Mouse (Mus musculus) ovary, postnatal 14 days (tissue): ENCODE measurements around the gene Slc3a2.

Experiments used
- DNase-seq: peaks from one replicate; pipeline ENCODE4 v3.0.0; 2022; ENCODE audit warnings: low spot score

Gene Slc3a2

DNA sequence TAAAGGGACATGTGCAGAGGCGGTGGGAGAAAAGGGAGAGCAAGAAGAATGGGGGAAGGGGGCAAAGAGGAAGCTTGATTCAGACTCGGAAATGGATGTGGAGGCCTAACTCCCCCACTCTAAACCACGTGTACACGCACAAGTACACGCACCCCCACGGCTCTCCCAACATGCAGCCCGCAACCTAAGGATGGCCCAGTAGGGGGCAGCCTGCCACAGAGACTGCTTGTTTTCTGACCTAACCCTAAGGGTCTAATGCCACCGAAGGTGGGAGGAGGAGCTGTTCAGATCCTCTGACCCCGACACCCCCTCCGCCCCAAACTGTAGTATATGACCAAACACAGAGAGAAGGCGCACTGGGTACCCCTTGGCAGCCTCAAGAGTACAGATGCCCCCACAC, 60.8 kb downstream of the Slc3a2 start:
- peak; percentile 45 for DNase-seq

DNA sequence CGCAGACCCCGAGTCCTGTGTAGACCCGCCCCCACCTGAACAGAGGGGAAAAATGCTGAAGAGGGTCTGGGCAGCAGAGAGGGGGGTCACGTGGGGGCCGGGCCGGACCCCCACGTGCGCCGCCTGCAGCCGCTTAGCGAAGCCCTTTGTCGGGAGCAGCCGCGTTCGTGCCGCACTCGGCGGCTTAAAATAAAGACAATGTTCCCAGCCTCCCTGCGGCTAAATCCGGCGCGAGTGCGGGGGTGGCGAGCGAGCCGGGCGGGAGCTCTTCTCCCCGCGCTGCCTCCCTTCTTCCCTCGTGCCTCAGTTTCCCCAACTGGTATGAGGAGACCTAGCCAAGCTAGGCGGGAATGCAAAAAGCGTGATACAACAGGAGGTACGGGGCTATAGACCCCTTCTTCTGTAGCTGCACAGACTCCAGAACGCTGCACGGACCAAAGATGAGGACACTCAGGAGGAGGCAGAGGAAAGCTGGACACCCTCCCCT, 61.3 kb downstream of the Slc3a2 start:
- DNase-seq: no peak
